Mouse (Mus musculus) gastrocnemius, postnatal 25 days (tissue): Measurements from ENCODE around the gene Commd9. TPM values are rescaled to one million over a fixed set of nuclear protein-coding genes. Genes with fewer than 3 reads are reported as not detected.

Source experiments
- DNase-seq: peaks from one replicate; pipeline ENCODE4 v3.0.0; 2022
- long read RNA-seq, 2 experiments: library from polyadenylated mRNA; stranded (forward); transcript quantifications; one replicate each; pipeline ENCODE4 v2.0.0; 2021
- total RNA-seq, 2 experiments: library from RNA; stranded (reverse); gene quantifications; 1 replicate in 1 of 2; 2 replicates in 1 of 2; pipeline ENCODE4 v1.2.3; 2021

Gene Commd9
- 10 to 100 TPM; 31.9 to 32.0 TPM for total RNA-seq
- long read RNA-seq, experiment 1, transcript Commd9-201 (6 exons, 1,191 nt), result major isoform, 73 of 82 reads
- long read RNA-seq, experiment 1, partial matches to known transcripts, result 0 of 82 reads
- long read RNA-seq, experiment 1, other reads (novel, unspliced or antisense), result 9 of 82 reads
- long read RNA-seq, experiment 2, transcript Commd9-201 (6 exons, 1,191 nt), result major isoform, 63 of 72 reads
- long read RNA-seq, experiment 2, partial matches to known transcripts, result 4 of 72 reads
- long read RNA-seq, experiment 2, other reads (novel, unspliced or antisense), result 5 of 72 reads

GRCm38 (mm10) chr2:101885768-101886438 lies at the start of gene Commd9:
Commd9 (plus strand) TSS chr2:101886247.
- peak; percentile 91 for DNase-seq

GRCm38 (mm10) chr2:101842756-101843155 lies 43.3 kb upstream of the Commd9 start:
- no peak for DNase-seq

GRCm38 (mm10) chr2:101854792-101855191 lies 31.3 kb upstream of the Commd9 start:
- no peak for DNase-seq

GRCm38 (mm10) chr2:101856174-101856573 lies 29.9 kb upstream of the Commd9 start:
- DNase-seq, result no peak

DNA sequence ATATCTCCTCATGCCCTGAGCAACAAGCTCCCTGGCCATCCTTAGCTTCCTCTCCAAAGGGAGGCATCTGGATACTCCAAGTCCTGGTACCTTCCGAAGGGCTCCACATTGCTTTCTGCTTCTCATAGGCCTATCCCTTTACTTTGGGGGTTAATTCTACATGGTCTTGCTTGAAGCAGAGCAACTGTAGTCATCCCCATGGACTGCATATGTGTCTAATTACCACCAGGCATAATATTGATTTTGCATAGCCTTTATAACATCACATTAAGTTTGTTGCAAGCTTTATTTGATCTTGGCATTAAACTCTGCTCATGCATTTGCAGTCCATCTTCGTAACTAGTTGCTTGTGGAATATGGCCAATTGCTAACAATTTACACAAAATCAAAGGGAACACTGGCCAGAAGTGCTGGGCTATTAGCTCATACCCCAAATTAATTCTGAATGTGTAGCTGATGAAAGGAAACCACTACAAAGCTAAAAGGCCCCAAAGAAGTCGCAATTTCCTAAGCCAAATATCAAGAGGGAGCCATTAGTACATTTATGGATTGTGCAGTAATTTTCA lies 25.0 kb upstream of the Commd9 start:
- DNase-seq, result no peak

GRCm38 (mm10) chr2:101862219-101863123 lies 23.6 kb upstream of the Commd9 start:
- peak; percentile 6 for DNase-seq

GRCm38 (mm10) chr2:101868683-101869082 lies 17.4 kb upstream of the Commd9 start:
- DNase-seq, result no peak

DNA sequence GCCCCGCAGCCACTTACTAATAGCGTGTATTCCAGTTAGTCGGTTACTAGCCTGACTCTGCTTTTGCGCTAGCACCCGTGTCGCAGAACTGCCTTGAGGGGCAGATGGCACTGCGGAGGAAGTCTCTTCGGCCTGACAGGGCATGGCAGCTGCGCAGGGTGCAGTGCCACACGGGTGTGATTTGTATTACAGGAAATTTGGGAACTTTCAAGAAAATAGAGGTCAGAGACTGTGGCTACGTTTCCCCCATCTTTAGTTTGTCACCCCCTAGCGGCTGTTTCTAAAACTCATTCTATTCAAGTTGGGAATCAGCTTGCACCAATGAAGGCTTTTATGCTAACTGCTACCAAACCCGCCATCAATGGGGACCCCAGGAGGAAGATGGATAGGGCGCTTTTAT lies 14.9 kb upstream of the Commd9 start:
- no peak for DNase-seq

DNA sequence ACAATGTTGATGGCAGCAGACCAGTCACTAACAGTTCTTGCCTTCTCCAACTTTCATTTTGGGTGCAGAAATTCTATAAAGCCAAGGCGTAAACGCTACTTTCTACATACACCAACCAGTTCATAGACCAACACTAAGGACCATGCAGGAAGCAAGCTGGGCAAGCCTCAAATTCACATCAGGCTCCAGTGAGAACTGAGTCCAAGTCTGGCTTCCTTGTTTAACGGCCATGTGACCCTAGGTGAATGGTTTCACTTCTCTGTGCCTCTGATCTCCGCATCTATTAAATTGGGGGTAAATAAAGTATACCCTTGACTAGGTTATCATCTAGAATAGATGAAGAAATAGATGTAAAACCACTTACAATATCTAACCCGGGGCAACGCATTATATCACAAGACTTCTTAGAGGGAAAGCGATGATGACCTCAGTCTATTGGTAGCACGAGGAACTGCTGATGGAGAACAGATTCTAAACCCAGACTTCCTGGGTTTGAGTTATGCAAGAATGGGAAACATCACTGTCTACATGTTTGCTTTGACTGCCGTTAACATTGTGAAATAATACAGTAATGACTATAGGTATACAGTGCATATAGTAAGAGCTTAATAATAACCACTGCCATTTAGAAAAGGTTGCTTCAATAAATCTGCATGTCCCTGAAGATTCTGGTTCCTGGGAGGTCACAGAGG lies 4.4 kb upstream of the Commd9 start:
- no peak for DNase-seq

DNA sequence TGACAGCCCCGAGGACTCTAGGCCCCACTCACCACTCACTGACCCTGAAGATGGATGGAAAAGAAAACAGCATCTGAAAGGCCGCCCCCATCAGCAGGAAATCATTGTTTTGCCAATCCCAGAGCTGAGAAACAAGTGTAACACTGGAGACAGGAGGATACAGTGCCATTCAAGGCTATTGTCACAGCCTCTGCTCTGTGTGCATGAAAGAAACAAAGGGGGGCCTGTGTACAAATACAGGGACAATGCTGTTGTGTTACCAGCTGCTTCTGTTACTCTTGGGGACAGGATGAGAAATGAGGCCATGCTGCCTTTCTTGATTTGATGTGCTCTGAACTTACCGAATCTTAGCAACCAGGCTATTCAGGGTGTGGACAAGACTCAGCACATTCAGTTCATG lies 3.0 kb upstream of the Commd9 start, which contains the start of gene Prr5l:
Gene Prr5l (minus strand): TSS at position 30 of the 400 bp plus-strand sequence.
- DNase-seq, result no peak

- DNase-seq, result no peak
These were observed 1.8 kb upstream of the Commd9 start for GRCm38 (mm10) chr2:101884286-101884685.

DNA sequence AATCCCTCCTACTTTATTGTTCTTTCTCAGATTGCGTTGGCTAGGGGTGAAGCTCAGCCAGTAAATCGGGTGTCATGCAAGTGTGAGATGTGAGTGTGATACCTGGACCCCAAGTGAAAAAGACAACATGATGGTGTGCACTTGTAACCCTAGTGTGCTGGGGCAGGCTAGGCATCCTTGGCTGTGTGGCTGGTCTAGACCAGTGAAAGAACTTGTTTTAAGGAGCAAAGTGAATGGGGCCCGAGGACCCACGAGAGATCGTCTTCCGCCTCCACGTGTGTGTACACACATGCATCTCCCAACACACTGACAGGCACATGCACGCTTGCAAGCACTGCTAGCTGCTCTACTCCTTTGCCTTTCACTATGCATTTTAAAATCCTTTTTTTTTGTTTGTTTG lies 2.8 kb downstream of the Commd9 start:
- DNase-seq, result no peak

DNA sequence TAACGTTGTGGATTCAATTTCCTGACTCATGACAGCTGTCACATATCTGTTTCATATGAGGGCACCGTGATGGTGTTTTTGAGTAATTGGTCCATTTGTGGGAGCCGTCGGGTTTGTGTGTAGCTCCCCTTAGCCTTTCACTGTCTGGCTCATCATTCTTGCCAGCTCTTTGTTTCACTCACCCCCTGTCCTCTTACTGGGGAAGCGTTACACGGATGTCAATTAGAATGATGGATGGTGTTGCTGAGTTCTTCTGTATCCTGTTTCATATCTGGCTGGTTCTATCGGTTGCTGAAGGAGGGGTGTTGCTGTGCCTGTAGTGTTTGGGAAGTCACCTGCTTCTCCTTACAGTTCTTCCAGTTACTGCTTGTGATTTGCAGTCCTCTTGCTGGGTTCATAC lies 5.1 kb downstream of the Commd9 start:
- no peak for DNase-seq

DNA sequence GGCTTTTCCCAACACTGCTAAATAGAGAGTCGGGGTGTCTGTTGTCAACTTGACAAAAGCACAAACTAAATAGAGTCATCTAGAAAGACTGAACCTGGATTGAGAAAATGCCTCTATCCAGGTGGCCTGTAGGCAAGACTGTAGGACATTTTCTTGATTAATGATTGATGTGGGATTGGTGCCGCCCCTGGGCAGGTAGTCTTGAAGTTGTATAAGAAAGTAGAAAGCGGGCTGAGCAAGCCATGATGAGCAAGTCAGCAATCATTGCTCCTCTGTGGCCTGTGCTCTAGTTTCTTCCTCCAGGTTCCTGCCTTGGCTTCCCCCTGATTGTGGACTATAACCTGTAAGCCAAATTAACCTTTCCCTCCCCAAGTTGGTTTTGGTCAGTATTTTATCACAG lies 8.1 kb downstream of the Commd9 start:
- DNase-seq, result no peak

GRCm38 (mm10) chr2:101896425-101897204 lies 10.6 kb downstream of the Commd9 start:
- DNase-seq, result no peak

- no peak for DNase-seq
These were observed 16.1 kb downstream of the Commd9 start for GRCm38 (mm10) chr2:101902196-101902595.

DNA sequence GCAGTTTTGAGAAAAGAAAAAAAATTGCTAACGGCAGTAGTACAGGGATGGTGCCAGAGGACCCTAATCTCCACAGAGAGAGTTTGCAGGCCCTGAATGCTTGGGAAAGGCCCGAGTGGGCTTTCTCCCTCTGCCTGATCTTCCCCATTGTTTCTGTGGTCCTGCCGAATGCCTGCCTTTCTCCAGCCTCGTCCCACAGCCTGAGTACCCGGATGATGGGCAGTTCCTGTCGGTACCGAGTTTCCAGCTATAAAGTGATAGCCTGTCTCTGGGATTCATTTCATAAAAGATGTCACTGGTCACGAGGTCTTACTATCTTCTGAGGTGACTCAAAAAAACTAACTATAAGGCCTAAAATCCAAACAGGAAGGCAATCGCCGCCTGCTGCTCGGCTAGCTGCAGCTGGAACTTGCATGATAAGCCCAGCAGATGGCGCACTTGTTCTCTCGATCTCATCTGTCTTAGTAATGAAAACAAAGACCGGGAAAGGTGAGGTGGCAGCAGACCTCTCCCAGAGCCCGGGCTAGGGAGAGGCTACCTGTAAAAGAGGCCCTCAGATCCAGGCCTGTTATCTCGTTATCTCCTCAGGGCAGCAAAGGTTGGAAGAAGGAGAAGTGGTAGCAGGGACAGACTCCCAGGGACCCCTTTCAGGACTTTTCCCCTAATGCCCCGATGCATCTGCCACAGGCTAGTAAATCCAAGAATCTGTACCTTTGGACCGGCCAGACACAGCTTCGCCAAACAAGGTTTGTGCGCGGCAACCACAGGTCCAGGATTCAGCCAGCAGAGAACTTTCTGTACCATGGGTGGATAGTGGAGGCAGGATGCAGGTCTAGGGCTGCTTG lies 19.7 kb downstream of the Commd9 start:
- DNase-seq, result peak; percentile 57

DNA sequence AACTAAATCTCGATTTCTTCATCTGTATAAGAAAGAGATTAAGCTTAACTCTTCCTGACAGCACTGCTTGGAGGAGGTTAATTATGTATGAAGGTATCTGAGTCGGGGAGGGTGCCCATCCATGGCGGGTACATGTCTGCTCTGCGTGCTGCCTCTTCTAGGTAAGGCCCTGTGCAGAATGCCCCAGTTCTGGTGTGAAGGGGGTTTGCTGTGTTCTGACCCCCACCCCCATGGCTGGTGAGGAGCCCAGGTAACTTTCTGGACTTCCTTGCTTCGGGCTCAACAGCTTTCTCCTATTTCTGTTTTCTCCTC lies 20.3 kb downstream of the Commd9 start:
- DNase-seq, result no peak

GRCm38 (mm10) chr2:101907386-101908022 lies 21.5 kb downstream of the Commd9 start:
- DNase-seq, result no peak

DNA sequence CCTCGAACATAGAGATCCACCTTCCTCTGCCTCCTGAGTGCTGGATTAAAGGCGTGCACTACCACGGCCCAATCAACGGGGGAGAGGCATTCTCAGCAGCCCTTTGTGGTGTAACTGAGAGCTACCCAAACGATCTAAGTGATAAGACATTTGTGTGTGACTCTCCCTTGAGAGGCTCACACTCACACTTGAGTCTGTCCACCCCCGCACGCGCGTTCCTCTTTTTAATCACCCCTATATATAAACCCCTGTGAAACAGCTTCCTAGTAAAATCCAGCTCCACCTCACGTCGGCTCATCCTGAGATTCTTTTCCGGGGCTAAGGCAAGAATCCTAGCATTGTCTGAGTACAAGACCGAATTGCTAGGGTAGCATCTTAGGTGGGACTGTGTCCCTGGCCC lies 22.7 kb downstream of the Commd9 start:
- DNase-seq, result no peak
